Mouse (Mus musculus) layer of hippocampus, adult 2 months (tissue): ENCODE data around the gene Celf3. TPM values are rescaled to one million over a fixed set of nuclear protein-coding genes. Genes with fewer than 3 reads are reported as not detected.

ENCODE experiments used
- DNase-seq, 2 experiments: peaks; one replicate each; pipeline ENCODE4 v3.0.0; 2022; ENCODE audit warnings: low spot score in 2 of 2
- H3K27ac ChIP-seq: fragments of 200-600 bp; 2 replicates; pipeline ENCODE4 v1.8.1; 2022
- H3K4me3 ChIP-seq: fragments of 200-600 bp; 2 replicates; pipeline ENCODE4 v1.8.1; 2022; ENCODE audit warnings: mild to moderate bottlenecking
- CTCF ChIP-seq: fragments of 200-600 bp; conservative IDR thresholded peaks from 2 replicates; pipeline ENCODE4 v1.8.1; 2022; ENCODE audit warnings: antibody characterized with exemption, mild to moderate bottlenecking, moderate library complexity
- long read RNA-seq, 2 experiments: library from polyadenylated mRNA; stranded (forward); transcript quantifications; one replicate each; pipeline ENCODE4 v2.0.0; 2021; ENCODE audit warnings: borderline mapping rate in 2 of 2
- total RNA-seq, 2 experiments: library from RNA; stranded (reverse); gene quantifications; 2 replicates each; pipeline ENCODE4 v1.2.3; 2021

The Celf3 gene
- 100 to 1,000 TPM; 184 to 202 TPM for total RNA-seq
- long read RNA-seq, experiment 1, partial matches to known transcripts = 5 of 26 reads
- long read RNA-seq, experiment 1, other reads (novel, unspliced or antisense) = 19 of 26 reads
- long read RNA-seq, experiment 2, partial matches to known transcripts = 9 of 33 reads
- long read RNA-seq, experiment 2, other reads (novel, unspliced or antisense) = 24 of 33 reads

DNA sequence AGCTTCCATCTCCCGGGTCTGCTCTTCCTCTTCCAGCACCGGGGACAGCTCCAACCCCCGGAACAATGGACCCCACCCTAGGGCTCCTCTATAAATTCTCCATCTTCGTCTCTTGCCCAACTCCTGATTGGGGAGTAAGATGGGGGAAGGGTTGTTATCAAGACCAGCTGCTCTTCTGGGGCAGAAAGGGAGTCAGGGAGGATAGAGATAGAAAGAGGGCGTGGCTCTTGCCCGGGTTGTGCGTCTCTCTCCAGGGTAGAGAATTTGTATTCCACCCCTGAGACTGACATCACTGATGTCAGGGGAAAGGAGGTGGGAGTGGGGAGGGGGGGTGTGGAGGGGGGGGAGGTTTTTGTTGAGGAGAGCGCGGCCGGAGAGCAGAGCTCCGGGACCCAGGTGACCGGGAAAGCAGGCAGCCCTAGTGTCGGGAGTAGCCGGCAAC lies at the start of gene Celf3:
TSS of gene Celf3 (plus strand) at position 315 of the 442 bp plus-strand sequence.
- TF ChIP-seq CTCF = no peak

GRCm38 (mm10) chr3:94430980-94431379 lies 47.1 kb upstream of the Celf3 start:
- no peak for DNase-seq
- no peak overlapping the region for H3K4me3 ChIP-seq
- no peak for TF ChIP-seq CTCF
- H3K27ac ChIP-seq = no peak overlapping the region

More for the DNA sequence above, at the start of gene Celf3:
- DNase-seq = peak; percentile 78 to 90
- Histone ChIP-seq H3K27ac (peak within 1 kb of the TSS; percentile 95), H3K4me3 (peak within 1 kb of the TSS; percentile 82)

DNA sequence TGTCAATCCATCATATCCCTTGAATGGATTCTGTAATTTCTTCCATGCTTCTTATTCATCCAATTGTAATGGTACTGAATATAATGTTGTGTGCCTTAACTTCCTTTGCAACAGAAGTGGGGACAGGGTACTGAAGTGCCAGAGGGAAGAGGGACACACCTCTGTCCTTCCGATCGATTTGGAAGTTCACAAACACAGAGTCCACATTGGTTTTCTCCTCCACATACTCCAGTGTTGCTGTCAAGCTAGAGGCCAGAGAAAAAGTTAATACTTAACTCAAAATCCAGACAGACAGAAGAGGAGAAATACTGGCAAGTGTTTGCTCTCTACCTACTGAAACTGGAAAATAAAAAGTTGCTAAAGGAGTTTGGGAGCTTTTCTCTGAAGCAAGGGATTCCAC lies 43.8 kb upstream of the Celf3 start:
- H3K27ac ChIP-seq = no peak overlapping the region
- no peak for DNase-seq
- no peak overlapping the region for H3K4me3 ChIP-seq
- TF ChIP-seq CTCF = no peak

DNA sequence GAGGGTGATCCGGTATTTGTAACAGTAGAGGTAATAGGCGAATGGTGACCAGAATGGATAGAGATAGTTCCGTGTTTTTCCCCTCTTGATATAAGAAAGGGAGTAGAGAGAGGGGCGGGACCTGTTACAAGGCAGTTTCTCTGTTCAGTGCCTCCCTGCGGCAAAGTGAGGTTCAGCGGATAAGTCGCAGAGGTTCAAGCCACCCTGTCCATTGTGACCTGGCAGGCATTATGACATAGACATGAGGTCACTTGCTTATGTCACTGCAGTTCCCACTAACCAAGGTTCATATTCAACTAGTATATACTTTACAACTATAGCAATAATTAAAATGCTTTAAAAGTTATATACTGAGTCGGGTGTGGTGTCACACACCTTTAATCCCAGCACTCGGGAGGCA lies 41.7 kb upstream of the Celf3 start:
- no peak for TF ChIP-seq CTCF
- H3K27ac ChIP-seq = no peak overlapping the region
- no peak for DNase-seq
- H3K4me3 ChIP-seq = no peak overlapping the region

DNA sequence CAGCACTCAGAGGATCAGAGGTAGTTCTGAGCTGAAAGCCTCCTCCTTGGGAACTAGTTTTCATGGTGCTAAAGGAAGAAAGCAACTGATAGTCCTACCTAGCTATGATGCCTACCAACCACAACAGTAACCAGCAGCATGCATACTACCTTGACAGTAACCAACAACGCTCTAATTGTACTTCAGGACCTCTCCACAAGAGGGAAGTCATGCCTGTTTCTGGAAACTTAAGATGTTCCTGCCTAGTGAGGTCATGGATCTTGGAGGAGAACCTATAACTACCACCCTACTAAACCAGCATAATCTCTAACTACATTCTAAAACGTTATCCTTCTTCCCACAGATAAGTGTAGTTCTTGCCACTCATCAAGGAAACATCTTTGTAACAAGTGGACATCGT lies 36.9 kb upstream of the Celf3 start:
- no peak for DNase-seq
- peak; percentile 70 for TF ChIP-seq CTCF
- Histone ChIP-seq H3K4me3 (no peak overlapping the region), H3K27ac (no peak overlapping the region)

DNA sequence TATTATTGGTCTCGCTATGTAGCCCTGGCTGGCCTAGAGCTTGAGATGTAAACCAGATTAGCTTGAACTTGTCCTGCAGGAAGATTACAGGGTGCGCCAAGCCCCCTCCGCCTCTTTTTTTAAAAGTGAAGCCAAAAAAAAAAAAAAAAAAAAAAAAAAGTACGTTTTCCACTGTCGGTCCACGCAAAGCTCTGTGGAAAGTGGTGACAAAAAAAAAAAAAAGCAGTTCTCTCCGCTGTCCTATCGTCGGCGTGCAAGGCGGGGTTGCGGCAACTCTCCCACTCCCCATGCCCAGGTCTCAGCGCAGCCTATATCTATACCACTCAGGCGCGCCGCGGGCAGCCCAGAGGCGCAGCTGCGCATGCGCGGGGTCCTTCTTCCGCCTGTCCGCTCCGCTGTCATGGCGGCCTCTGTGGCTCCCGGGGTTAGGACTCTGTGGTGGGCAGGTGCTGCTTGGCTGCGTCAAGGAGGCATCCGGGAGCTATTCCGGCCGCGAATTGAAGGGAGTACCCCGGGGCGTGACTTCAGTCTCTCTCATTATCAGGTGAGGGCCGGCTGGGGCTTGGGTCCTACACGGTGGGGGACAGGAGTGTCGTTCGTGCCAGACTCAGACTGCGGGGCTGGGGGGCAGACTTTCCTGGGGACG lies 35.0 kb upstream of the Celf3 start, which contains the start of gene Mrpl9:
TSS of gene Mrpl9 (plus strand) at position 368 of the 646 bp plus-strand sequence.
- H3K4me3 ChIP-seq = peak within 1 kb of the TSS; percentile 87
- no peak for TF ChIP-seq CTCF
- peak; percentile 91 to 97 for DNase-seq
- peak within 1 kb of the TSS; percentile 92 for H3K27ac ChIP-seq

GRCm38 (mm10) chr3:94443597-94443964 lies 34.5 kb upstream of the Celf3 start, which contains the start of gene Oaz3:
Oaz3 (minus strand) TSS chr3:94443915.
- no peak for DNase-seq
- H3K27ac ChIP-seq = peak within 1 kb of the TSS; percentile 92
- peak within 1 kb of the TSS; percentile 87 for H3K4me3 ChIP-seq
- TF ChIP-seq CTCF = no peak

GRCm38 (mm10) chr3:94449377-94449776 lies 28.7 kb upstream of the Celf3 start:
- no peak for DNase-seq
- no peak for TF ChIP-seq CTCF
- Histone ChIP-seq H3K4me3 (no peak overlapping the region), H3K27ac (no peak overlapping the region)

DNA sequence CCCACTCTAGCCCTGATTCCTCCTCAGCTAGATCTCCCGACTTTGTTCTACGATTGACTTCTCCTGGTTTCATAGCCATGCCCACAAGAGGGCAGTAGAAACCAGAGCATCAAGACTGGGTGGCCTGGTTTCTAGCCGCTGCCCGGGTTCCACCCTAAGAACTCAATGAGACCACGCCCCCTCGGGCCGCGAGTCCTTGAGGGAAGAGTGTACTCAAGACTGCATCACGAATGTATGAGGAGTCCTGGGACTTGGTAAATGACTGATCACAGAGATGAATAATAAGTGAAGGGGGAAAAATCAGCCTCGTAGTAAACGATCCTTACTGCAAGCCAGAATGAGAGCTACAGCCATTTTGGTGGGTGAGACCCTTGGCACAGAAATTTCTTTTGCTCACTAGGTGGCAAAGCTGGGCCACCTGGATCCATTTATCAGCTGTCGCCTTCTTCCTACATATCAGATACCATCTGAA lies 21.5 kb upstream of the Celf3 start:
- Histone ChIP-seq H3K4me3 (peak overlapping the region; percentile 44), H3K27ac (peak overlapping the region; percentile 1; the same call in 1 of the 2 replicates)
- TF ChIP-seq CTCF = peak; percentile 95
- peak; percentile 84 to 85 for DNase-seq

GRCm38 (mm10) chr3:94457055-94457454 lies 21.0 kb upstream of the Celf3 start:
- DNase-seq = no peak
- TF ChIP-seq CTCF = no peak
- Histone ChIP-seq H3K27ac (peak overlapping the region; percentile 1; the same call in 1 of the 2 replicates), H3K4me3 (no peak overlapping the region)

DNA sequence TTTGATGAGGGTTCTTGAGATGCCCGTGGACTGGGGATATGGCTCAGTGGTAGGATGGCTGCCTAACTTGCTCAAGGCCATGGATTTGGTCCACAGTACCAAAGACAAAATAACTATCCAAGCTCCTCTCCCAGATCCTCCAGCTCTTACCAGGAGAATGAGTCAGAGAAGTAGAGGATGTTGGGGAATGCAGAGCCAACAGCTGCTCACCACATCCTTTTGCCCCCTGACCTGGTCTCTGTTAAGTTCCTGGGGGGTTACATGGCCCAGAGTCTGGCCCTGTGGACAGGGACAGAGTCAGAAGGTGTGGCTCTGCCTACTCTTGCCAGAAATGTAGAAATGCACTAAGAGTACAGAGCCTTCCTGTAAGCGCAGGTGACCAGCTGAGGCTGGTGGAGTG lies 18.3 kb upstream of the Celf3 start:
- no peak for DNase-seq
- TF ChIP-seq CTCF = no peak
- Histone ChIP-seq H3K27ac (no peak overlapping the region), H3K4me3 (no peak overlapping the region)

DNA sequence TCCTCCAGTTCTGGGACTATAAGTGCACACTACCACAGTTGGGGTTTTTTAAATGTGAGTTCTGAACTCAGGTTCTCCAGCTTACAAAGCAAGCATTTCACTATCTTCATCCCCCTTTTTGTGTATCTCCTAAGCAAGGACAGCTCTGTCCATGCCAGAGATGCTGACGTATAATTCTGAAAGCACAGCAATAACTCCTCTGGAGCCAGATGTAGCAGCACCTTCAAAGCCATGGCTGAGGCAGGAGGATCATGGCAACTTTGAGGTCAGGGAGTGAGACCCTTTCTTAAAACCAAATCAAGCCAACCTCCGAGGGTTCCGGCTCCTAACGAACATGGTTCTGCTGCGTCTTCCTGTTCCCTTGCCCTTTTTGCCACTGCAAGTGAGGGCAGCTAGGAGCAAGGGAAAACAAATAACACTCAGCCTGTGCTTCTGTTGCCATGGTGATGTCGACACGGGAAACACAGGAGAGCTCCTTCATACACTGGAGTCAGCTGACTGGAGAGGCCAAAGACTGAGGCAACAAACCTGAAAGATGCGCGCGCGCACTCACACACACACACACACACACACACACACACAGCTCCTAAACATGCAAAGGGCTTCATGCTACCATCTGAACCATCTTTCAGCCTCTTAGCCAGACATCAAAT lies 14.0 kb upstream of the Celf3 start:
- H3K27ac ChIP-seq = peak overlapping the region; percentile 96
- TF ChIP-seq CTCF = no peak
- no peak for DNase-seq

More for the DNA sequence above, 14.0 kb upstream of the Celf3 start:
- H3K4me3 ChIP-seq = no peak overlapping the region
